Mouse (Mus musculus) Muller cell, postnatal 12 days (primary cell): ENCODE measurements around the gene Olfr222.

Experiments used
- DNase-seq: peaks from one replicate; pipeline ENCODE4 v3.0.0-alpha.2; 2015; ENCODE audit errors: inconsistent ontology term

Gene Olfr222

DNA sequence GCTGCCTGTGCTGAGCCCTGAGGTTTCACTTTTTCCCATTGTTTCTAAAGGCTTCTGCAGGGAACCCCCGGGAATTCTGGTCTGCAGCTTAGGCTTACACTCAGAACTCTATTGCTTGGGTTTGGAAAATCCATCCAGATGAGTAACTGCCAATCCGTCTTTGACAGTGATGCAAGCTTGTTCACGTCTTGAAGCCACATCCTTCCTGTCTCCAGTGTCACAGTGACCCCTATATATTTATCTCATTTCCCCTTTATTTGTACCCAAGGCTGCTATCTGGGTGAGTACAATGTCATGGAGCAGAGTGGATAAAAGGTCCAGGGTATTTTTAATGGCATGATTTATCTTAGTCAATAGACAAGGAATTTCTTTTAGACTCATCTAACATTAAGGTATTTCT lies 34.7 kb downstream of the Olfr222 start, which contains the start of gene Nlrp3:
Gene Nlrp3 (plus strand): TSS at position 245 of the 400 bp plus-strand sequence.
- DNase-seq, result no peak

- DNase-seq, result no peak
Observed at GRCm38 (mm10) chr11:59540123-59540522, 35.9 kb downstream of the Olfr222 start.

- no peak for DNase-seq
Observed at GRCm38 (mm10) chr11:59538387-59538786, 37.6 kb downstream of the Olfr222 start.

DNA sequence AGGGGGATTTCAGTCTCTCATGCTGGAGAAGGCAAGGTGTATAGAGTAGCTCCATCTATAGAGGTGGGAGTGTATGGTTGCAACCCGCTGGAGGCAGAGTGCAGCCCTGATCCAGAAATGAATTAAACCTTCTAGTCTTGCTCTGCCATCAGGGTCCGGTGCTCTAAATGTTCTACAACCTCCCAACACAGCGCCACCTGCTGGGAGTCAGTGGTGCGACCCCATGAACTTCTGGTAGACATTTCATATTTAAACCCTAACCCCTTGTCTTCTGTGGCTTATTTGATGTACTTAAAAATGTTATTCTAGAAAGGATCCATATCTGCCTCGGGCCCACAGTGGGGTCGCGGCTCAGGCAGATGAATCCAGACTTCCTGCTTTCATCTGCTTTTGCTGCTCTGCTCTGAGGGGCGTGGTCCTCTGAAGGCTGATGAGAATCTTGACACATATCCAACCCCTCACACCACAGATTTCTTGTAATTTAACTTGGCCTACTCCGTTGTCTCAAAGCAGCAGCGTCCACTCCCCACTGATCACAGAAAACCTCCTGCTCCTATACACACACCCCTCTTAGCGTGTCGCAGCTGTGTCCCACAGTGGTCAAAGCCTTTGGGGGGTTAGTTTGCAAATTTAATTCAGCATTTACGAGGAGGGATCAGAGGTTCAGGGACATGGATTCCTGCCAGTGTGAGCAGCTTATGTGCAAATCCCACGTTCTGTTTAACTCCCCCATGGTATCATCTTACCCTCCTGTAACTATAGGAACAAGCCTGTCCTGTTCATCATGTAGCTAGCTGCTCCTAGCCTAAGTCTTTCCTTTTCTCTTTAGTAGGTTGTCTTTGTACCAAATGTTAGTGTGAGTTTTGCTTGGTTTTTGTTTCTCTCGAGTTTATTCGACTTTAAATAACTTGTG lies 38.6 kb downstream of the Olfr222 start:
- DNase-seq, result no peak

DNA sequence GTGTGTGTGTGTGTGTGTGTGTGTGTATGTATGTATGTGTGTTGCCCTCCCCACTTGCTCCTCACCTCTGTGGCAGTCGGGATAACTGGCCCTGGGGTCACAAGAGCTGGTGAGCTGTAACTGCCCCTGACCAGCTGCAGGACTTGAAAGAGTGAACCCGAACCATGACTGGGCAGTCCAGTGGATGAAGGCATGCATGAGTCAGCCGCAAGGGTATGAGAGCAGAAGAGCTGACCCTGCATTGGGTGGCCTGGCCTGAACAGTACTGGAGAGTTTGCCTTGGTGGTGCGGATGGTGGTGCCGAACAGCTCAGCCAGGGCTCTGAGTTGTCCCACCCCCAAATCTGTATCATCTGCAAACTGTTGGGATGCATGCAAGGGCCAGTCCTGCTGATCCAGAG lies 44.5 kb downstream of the Olfr222 start:
- no peak for DNase-seq

DNA sequence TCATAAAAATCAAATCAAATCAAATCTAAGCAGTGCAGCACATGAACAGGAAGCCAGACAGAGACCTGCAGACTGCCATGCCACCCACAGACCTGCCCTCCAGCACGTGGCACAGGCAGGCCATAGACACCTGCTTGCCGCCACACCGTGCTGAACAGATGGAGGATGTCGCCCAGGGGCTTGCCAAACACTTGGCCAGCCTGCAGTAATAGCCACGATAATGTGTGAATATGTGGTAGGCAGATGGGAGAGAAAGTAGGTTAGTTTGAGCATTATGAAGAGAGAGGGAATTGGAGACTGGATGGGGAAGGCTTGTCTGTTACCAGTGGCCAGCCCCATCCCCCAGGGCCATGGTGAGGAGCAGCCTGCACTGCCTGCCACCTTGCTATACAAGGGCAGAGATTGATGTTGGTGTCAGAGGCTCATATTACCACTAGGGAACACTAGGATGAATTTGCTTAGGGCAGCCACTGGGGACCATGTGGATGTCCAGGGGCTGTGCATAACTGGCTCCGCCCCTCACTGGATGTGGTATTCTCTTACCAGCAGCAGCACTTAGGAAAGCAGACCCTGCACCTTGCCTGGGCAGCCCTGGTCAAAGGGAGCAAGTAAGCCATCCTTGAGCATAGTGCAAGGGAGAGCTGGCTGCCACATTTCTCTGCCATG lies 45.0 kb downstream of the Olfr222 start:
- no peak for DNase-seq

- DNase-seq, result no peak
Observed at GRCm38 (mm10) chr11:59530221-59530620, 45.8 kb downstream of the Olfr222 start.

DNA sequence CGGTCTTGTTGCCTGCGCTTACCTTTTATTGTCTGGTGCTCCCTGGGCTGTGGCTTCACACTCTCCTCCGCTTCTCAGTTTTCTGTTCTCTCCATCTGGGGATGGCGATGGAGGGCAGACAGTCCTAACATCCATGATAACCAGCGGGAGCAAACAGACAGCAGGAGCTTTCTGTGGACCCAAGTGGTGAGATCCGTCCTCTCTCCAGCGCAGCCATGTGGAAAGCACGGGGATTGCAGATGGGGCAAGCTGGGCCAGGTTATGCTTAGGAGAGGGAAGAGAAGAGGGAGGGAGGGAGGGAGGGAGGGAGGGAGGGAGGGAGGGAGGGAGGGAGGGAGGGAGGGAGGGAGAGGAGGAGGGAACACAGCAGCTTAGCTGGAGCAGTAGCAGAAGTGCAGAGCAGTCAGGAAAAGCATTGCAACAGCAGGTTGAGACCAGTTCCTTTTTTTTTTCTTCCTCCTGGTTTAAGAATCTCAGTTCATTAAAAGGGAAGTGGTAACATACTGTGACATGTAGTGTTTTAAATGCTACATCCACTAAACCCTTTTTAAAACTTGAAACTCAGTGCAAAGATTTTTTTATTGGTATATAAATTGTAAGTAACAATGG lies 49.5 kb downstream of the Olfr222 start, which contains the start of gene Zkscan17:
Gene Zkscan17 (minus strand): TSS at position 280 of the 609 bp plus-strand sequence.
- DNase-seq, result no peak

DNA sequence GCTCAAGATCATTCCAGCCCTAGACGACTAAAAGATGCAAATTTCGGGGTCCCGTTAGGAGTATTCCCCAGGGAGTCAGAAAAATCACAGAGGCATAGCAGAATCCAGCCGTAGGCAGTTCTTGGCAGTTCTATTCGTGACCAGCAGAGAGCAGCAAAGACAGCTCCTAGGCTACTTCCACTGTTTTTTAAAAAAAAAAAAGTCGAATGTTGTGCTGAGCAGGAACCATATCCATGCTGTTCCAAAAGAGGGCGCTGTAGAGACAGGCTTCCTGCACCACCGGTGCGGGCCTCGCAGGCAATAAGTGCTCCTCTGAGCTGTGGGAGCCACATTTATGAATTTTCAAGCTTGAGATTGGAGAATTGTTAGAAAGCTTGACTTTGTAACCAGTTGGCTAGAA lies 50.8 kb downstream of the Olfr222 start:
- DNase-seq, result peak; percentile 47

- DNase-seq, result no peak
Observed at GRCm38 (mm10) chr11:59524150-59524549, 51.9 kb downstream of the Olfr222 start.
